Mouse (Mus musculus): Measurements from ENCODE around the gene Gnai2.

GRCm38 (mm10) chr9:107583174-107583573, 52.0 kb downstream of the Gnai2 start:
- no peak for TF ChIP-seq CTCF (IDR thresholded peaks at IDR 0.05; ENCODE audit: low read depth)
- no peak for TF ChIP-seq EP300 (IDR thresholded peaks at IDR 0.05; ENCODE audit: low read depth)
